Comparison of ENCODE assay signal across 37 mouse cellular contexts in the genomic region with DNA sequence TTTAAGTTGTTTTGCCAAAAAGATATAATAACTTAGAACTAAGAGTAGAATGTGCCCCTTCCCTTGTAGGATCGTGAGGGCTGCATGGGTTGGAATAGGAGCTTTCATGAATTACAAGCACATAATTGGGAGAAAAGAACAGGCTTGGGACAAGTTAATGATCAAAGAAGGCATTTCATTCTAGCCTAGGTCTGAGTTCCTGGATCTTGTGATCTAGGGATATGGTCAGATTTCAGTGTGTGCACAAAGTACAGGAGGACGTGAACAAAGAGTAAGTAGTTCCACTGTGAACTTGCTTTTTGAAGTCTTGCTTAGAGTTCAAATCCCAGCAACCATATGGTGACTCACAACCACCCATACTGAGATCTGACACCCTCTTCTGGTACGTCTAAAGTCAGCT. TPM values are rescaled to one million over a fixed set of nuclear protein-coding genes. Genes with fewer than 3 reads are reported as not detected.
"Had no signal": no experiment of that assay in that cellular context is flagged by ENCODE, and none has a peak within 500 bp of the region (broad histone marks: within the 10 kb centered on the region; RNA-seq: fewer than 3 reads in every experiment).

No protein-coding gene starts in this region.

- H3K36me3 ChIP-seq: liver, embryonic 13.5 days; liver, embryonic 15.5 days; lung, embryonic 15.5 days had no signal

- H3K9ac ChIP-seq: limb, embryonic 12.5 days; limb, embryonic 13.5 days; limb, embryonic 15.5 days; liver, embryonic 12.5 days; liver, embryonic 13.5 days; liver, embryonic 14.5 days; liver, embryonic 15.5 days; liver, postnatal 0 days; lung, embryonic 14.5 days; lung, embryonic 15.5 days; midbrain, embryonic 12.5 days; midbrain, embryonic 13.5 days; midbrain, embryonic 15.5 days; neural tube, embryonic 12.5 days had no signal

- H3K4me3 ChIP-seq: limb, embryonic 10.5 days; limb, embryonic 12.5 days; limb, embryonic 13.5 days; limb, embryonic 15.5 days; liver, embryonic 12.5 days; liver, embryonic 13.5 days; liver, embryonic 15.5 days; lung, embryonic 15.5 days; megakaryocyte, embryonic 14.5 days; midbrain, embryonic 10.5 days; midbrain, embryonic 12.5 days; midbrain, embryonic 13.5 days; midbrain, embryonic 15.5 days; myocyte; neural tube, embryonic 12.5 days had no signal

- H3K9me3 ChIP-seq: limb, embryonic 10.5 days; limb, embryonic 12.5 days; limb, embryonic 13.5 days; limb, embryonic 15.5 days; liver, embryonic 12.5 days; liver, embryonic 13.5 days; liver, embryonic 15.5 days; lung, embryonic 15.5 days; megakaryocyte, embryonic 14.5 days; midbrain, embryonic 10.5 days; midbrain, embryonic 12.5 days; midbrain, embryonic 13.5 days; midbrain, embryonic 15.5 days; neural tube, embryonic 12.5 days had no signal

- H3K4me2 ChIP-seq: limb, embryonic 12.5 days; limb, embryonic 13.5 days; limb, embryonic 15.5 days; liver, embryonic 11.5 days; liver, embryonic 12.5 days; liver, embryonic 13.5 days; liver, embryonic 15.5 days; lung, embryonic 14.5 days; lung, embryonic 15.5 days; midbrain, embryonic 11.5 days; midbrain, embryonic 12.5 days; midbrain, embryonic 13.5 days; midbrain, embryonic 15.5 days; neural tube, embryonic 12.5 days had no signal

- H3K4me1 ChIP-seq: limb, embryonic 15.5 days; liver, embryonic 15.5 days; lung, embryonic 15.5 days; midbrain, embryonic 10.5 days; midbrain, embryonic 12.5 days; midbrain, embryonic 13.5 days; midbrain, embryonic 15.5 days; neural tube, embryonic 12.5 days had no signal

- DNase-seq: left cerebral cortex, postnatal 4 days; liver; liver, embryonic 13.5 days; liver, postnatal 0 days; lung, adult 18-20 months; lung, adult 2 months; lung, embryonic 14.5 days; lung, postnatal 10 days; lung, postnatal 14 days; lung, postnatal 36 days; lung, postnatal 4 days; midbrain, embryonic 14.5 days had no signal

- H3K27ac ChIP-seq: limb, embryonic 10.5 days; limb, embryonic 12.5 days; limb, embryonic 13.5 days; limb, embryonic 15.5 days; liver, embryonic 12.5 days; liver, embryonic 13.5 days; liver, embryonic 14.5 days; liver, embryonic 15.5 days; lung, embryonic 15.5 days; macrophage; midbrain, embryonic 10.5 days; midbrain, embryonic 12.5 days; midbrain, embryonic 13.5 days; midbrain, embryonic 15.5 days; neural tube, embryonic 12.5 days had no signal

- H3K27me3 ChIP-seq: limb, embryonic 12.5 days; limb, embryonic 13.5 days; limb, embryonic 15.5 days; liver, embryonic 13.5 days; liver, embryonic 15.5 days; lung, embryonic 15.5 days; megakaryocyte, embryonic 14.5 days; midbrain, embryonic 12.5 days; midbrain, embryonic 13.5 days; midbrain, embryonic 15.5 days; neural tube, embryonic 12.5 days had no signal

- ATAC-seq: liver, embryonic 12.5 days; liver, postnatal 0 days; lung, postnatal 0 days; midbrain, embryonic 13.5 days; midbrain, embryonic 15.5 days; midbrain, embryonic 16.5 days had no signal

RNA-seq across cellular contexts. Expression of gene Pin1rt1, which starts 38.9 kb away (rescaled TPM):
- polyA plus RNA-seq: limb, embryonic 10.5 days; limb, embryonic 11.5 days; limb, embryonic 12.5 days; liver, adult 2 months; liver, embryonic 11.5 days; liver, embryonic 12.5 days; liver, embryonic 13.5 days; liver, embryonic 14.5 days; liver, embryonic 15.5 days; liver, embryonic 16.5 days; liver, postnatal 0 days; lung, adult 2 months; lung, embryonic 14.5 days; lung, embryonic 15.5 days; lung, postnatal 0 days; macrophage; midbrain, embryonic 10.5 days; midbrain, embryonic 11.5 days; midbrain, embryonic 12.5 days; midbrain, embryonic 14.5 days; midbrain, postnatal 0 days; myocyte; neural tube, embryonic 11.5 days; neural tube, embryonic 12.5 days had no signal
